Mouse (Mus musculus): ENCODE data around the gene Lmod2.
A peak's percentile ranks its signal among the peaks of the same experiment; 100 is the strongest.

Gene Lmod2

GRCm38 (mm10) chr6:24602351-24602750, 4.8 kb downstream of the Lmod2 start:
- no peak for DNase-seq (ENCODE audit: low read depth, low spot score)

GRCm38 (mm10) chr6:24602993-24603392, 5.4 kb downstream of the Lmod2 start:
- DNase-seq (ENCODE audit: low read depth, low spot score) = no peak

GRCm38 (mm10) chr6:24604289-24604688, 6.7 kb downstream of the Lmod2 start:
- DNase-seq (ENCODE audit: low read depth, low spot score) = no peak

- no peak for DNase-seq (ENCODE audit: low read depth, low spot score)
Measured at GRCm38 (mm10) chr6:24605631-24606030, 8.1 kb downstream of the Lmod2 start.

- no peak for DNase-seq (ENCODE audit: low read depth, low spot score)
Measured at GRCm38 (mm10) chr6:24606512-24606911, 8.9 kb downstream of the Lmod2 start.

- DNase-seq (ENCODE audit: low read depth, low spot score) = no peak
Measured at GRCm38 (mm10) chr6:24607531-24607930, 10.0 kb downstream of the Lmod2 start.

GRCm38 (mm10) chr6:24608129-24608528, 10.6 kb downstream of the Lmod2 start:
- DNase-seq (ENCODE audit: low read depth, low spot score) = no peak

GRCm38 (mm10) chr6:24608682-24609081, 11.1 kb downstream of the Lmod2 start:
- DNase-seq (ENCODE audit: low read depth, low spot score) = no peak

- no peak for DNase-seq (ENCODE audit: low read depth, low spot score)
Measured at GRCm38 (mm10) chr6:24609531-24609930, 12.0 kb downstream of the Lmod2 start.

GRCm38 (mm10) chr6:24610358-24610757, 12.8 kb downstream of the Lmod2 start:
- DNase-seq (ENCODE audit: low read depth, low spot score) = no peak

- DNase-seq (ENCODE audit: low read depth, low spot score) = no peak
Measured at GRCm38 (mm10) chr6:24612074-24612755, 14.7 kb downstream of the Lmod2 start.

GRCm38 (mm10) chr6:24613346-24613745, 15.8 kb downstream of the Lmod2 start:
- DNase-seq (ENCODE audit: low read depth, low spot score) = no peak

GRCm38 (mm10) chr6:24613918-24614317, 16.4 kb downstream of the Lmod2 start:
- DNase-seq (ENCODE audit: low read depth, low spot score) = no peak

- no peak for DNase-seq (ENCODE audit: low read depth, low spot score)
Measured at GRCm38 (mm10) chr6:24616746-24617145, 19.2 kb downstream of the Lmod2 start.

GRCm38 (mm10) chr6:24619285-24620045, 21.9 kb downstream of the Lmod2 start:
- no peak for DNase-seq (ENCODE audit: low read depth, low spot score)

- no peak for DNase-seq (ENCODE audit: low read depth, low spot score)
Measured at GRCm38 (mm10) chr6:24620936-24621335, 23.4 kb downstream of the Lmod2 start.

GRCm38 (mm10) chr6:24622098-24622497, 24.5 kb downstream of the Lmod2 start:
- no peak for DNase-seq (ENCODE audit: low read depth, low spot score)

- DNase-seq (ENCODE audit: low read depth, low spot score) = peak; percentile 37
Measured at GRCm38 (mm10) chr6:24627586-24628030, 30.0 kb downstream of the Lmod2 start.

GRCm38 (mm10) chr6:24628499-24628898, 30.9 kb downstream of the Lmod2 start:
- DNase-seq (ENCODE audit: low read depth, low spot score) = no peak

- no peak for DNase-seq (ENCODE audit: low read depth, low spot score)
Measured at GRCm38 (mm10) chr6:24632061-24632460, 34.5 kb downstream of the Lmod2 start.

GRCm38 (mm10) chr6:24634065-24634464, 36.5 kb downstream of the Lmod2 start:
- no peak for DNase-seq (ENCODE audit: low read depth, low spot score)

GRCm38 (mm10) chr6:24635814-24636213, 38.3 kb downstream of the Lmod2 start:
- no peak for DNase-seq (ENCODE audit: low read depth, low spot score)

- no peak for DNase-seq (ENCODE audit: low read depth, low spot score)
Measured at GRCm38 (mm10) chr6:24641286-24641685, 43.7 kb downstream of the Lmod2 start.
